Mouse (Mus musculus) B cell, adult 62 days (primary cell): ENCODE measurements around the gene Mrps6. TPM values are rescaled to one million over a fixed set of nuclear protein-coding genes. Genes with fewer than 3 reads are reported as not detected.

ENCODE experiments used
- total RNA-seq: library from RNA; stranded (reverse); gene quantifications from 4 replicates; pipeline ENCODE4 v1.2.4, GENCODE M21; 2023

Mrps6 gene
- 8.5 to 10.6 TPM (median 9.3 TPM) in 4 replicates for total RNA-seq

DNA sequence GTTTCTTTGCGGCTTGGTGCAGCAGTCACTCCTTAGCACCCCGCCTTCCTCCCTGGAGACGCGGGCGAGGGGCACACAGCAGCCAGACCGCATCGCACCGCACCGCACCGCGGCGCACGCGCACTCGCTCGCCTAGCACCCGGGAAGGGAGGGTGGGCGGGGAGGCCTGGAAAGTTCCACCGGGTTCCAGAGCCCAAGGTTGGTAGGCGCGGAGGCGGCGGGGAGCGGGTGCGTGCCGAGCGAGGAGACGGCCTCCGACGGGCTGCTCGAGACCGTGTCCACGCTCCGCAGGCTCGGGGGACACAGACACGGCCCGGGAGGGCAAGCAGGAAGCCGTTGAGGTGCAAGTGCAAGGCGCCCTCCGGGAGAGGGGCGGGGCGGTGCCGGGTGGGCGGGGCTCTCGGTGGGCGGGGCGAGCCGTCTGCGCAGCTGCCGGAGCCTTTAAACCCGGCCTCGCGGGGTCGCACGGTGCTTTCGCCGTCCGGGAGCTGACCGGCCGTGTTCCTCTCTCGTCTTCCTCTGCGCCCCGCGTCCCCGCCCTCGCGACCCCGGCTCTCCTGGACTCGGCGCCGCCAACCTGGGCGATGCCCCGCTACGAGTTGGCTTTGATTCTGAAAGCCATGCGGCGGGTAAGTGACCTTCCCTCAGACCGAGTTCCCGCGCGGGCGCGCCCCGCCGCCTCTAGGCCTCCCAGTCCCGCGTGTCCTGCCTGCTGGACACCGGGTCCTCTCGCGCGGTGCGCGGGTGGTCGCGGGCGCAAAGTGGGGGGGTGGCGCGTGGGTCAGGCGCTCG, at the start of gene Mrps6, which contains the start of the genes Gm49711 and Slc5a3:
Mrps6 (plus strand) TSS at position 419 of the 792 bp plus-strand sequence.
Gm49711 (plus strand) TSS at position 465 of the 792 bp plus-strand sequence.
Slc5a3 (plus strand) TSS at position 471 of the 792 bp plus-strand sequence.

Other genes starting within 250 kb of the Mrps6 start
- gene Gm49711, start within 50 bp of the Mrps6 start, total RNA-seq, result not detected in 4 replicates
- 3.1 to 4.6 TPM (median 3.9 TPM) in 4 replicates for gene Slc5a3, start 52 bp downstream of the Mrps6 start, total RNA-seq
- not detected in 4 replicates for gene Kcne2, start 234.1 kb downstream of the Mrps6 start, total RNA-seq
- 16.0 to 25.4 TPM (median 24.3 TPM) in 4 replicates for gene Smim11, start 243.0 kb downstream of the Mrps6 start, total RNA-seq